Mouse (Mus musculus) adrenal gland, adult 2 months (tissue): ENCODE measurements around the gene Cib1. TPM values are rescaled to one million over a fixed set of nuclear protein-coding genes. Genes with fewer than 3 reads are reported as not detected.
A peak's percentile ranks its signal among the peaks of the same experiment; 100 is the strongest.

ENCODE experiments used
- DNase-seq: peaks from one replicate; pipeline ENCODE4 v3.0.0; 2021
- long read RNA-seq: library from polyadenylated mRNA; stranded (forward); transcript quantifications from one replicate; pipeline ENCODE4 v2.0.0, GENCODE M21; 2021
- polyA plus RNA-seq: library from polyadenylated mRNA; depleted of rRNA; stranded (reverse); fragments of >200 nt; gene quantifications from 2 replicates; pipeline ENCODE4 v1.2.3, GENCODE M21; 2012; rRNA removed
- total RNA-seq, 2 experiments: library from RNA; stranded (reverse); gene quantifications; 2 replicates each; pipeline ENCODE4 v1.2.3; 2021

The Cib1 gene
- total RNA-seq (10 to 100 TPM; 66.7 to 75.3 TPM), polyA plus RNA-seq (110 and 126 TPM in 2 replicates)
- long read RNA-seq, transcript Cib1-201 (7 exons, 1,047 nt) = major isoform, 59 of 73 reads
- long read RNA-seq, partial matches to known transcripts = 6 of 73 reads
- long read RNA-seq, other reads (novel, unspliced or antisense) = 3 of 73 reads

GRCm38 (mm10) chr7:80232489-80233029, at the start of gene Cib1, which contains the start of gene Gdpgp1:
Cib1 (minus strand) TSS chr7:80232813.
Gdpgp1 (plus strand) TSS chr7:80232865.
- DNase-seq = peak; percentile 99

DNA sequence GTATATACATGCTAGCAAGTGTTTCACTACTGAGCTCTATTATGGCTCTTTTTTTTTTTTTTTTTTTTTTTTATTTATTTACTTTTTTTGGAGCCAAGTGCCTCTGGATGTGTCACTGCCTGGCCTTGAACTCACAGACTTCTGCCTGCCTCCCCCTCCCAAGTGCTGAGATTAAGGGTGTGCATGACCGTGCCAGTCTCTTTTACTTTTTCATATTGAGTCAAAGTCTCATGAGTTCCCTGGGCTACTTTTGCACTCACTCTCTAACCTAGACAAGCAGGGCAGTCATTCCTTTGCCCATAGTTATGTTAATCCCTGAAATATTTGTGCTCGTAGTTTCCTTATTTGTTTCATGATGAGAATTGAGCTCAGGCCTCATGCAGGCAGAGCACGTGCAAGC, 49.0 kb upstream of the Cib1 start:
- peak; percentile 68 for DNase-seq

DNA sequence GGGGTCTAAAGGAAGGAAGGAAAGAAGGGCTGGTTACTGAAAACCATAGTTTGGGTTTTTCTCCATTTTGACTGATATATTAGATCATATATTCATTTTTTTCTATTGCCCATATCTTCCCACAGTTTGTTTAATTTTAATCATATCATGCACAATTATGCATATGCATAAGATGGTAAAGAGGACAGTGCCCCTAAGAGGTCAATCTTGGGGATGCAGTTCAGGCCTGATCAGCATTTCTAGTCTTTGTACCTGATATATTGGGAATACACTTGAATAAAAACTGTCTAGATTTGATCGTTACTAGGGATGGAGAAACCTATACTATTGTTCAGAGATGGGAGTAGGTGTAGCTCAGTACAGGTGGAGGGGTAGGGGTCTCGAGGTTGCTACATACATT, 48.4 kb upstream of the Cib1 start:
- DNase-seq = no peak

- DNase-seq = no peak
These were observed 47.4 kb upstream of the Cib1 start for GRCm38 (mm10) chr7:80280032-80280431.

GRCm38 (mm10) chr7:80276374-80276773, 43.8 kb upstream of the Cib1 start:
- no peak for DNase-seq

DNA sequence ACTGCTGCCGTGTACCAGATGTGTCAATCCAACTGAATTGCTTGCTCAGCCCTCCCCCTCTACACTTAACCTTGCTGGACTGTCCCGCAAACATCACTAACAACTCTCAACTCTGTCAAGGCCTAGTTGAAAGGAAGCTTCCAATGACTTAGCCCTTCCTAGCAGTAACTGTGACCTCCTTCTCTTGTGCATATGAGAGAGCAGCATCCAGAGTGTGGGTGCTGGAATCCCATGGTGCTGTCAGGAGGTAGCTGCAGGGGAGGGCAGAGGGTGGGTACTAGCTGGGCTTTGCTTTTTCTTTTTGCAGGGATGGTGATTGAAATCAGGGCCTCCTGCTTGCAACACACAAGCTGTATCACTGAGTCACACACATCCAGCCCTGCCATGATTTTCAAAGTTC, 40.8 kb upstream of the Cib1 start:
- peak; percentile 59 for DNase-seq

DNA sequence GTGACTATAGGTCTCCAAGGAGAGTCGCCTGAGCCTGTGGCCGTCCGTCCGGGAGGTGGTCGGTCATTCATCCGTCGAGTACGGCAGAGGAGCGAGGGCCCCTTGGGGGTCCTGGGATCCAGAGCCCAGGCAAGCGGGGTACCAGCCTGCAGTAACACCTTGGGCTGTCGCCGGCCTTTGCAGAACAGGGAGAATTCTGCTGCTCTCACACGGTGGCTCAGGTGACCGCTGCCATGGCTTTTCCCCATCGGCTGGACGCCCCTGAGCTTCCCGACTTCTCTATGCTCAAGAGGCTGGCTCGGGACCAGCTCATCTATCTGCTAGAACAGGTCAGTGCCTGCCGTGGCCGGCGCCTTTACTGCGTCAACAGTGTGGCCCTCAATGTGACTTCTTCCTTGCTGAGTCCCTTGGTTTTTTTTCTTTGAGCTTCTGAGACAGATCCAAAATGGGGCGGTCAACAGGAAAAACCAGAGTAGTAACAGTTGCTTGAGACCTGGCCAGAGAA, 37.2 kb upstream of the Cib1 start:
- DNase-seq = peak; percentile 68

DNA sequence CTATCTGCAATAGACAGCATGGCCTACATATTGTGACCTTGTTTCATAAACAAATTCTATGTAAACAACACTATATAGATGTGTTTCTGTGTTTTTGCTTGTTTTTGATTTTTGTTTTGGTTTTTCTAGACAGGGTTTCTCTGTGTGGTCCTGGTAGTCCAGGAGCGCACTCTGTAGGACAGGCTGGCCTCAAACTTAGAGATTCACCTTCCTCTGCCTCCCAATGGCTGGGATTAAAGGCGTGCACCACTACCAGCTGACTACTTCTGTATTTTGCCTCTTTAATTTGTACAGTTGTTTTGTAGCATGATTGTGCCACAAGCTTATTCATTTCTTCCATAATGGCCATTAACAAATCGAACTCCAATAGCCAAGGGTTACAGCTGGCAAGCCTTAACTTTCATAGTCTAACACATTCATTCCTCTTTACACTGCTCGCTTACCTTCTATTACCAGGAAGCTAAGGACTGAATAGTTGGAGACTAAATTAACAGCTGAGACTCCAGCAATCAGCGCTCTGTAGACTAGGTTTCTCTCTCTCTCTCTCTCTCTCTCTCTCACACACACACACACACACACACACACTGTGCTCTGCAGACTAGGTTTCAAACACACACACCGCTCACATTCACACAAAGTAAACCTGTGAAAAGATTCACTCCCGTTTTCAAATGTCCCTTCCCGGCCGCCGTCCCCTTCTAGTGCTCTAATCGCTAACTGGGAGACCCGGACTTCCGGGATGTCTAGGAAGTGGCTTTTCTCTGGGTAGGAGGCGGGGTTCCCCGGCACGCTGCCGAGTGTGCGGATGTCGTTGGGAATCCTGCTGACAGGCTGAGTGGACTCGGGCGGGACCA, 36.5 kb upstream of the Cib1 start, which contains the start of gene Vps33b:
Gene Vps33b, plus strand, starts transcription at position 753 of the 854 bp plus-strand sequence.
- DNase-seq = peak; percentile 96

GRCm38 (mm10) chr7:80267764-80268163, 35.2 kb upstream of the Cib1 start:
- DNase-seq = no peak

- DNase-seq = peak; percentile 75
These were observed 32.0 kb upstream of the Cib1 start for GRCm38 (mm10) chr7:80264606-80265005.

DNA sequence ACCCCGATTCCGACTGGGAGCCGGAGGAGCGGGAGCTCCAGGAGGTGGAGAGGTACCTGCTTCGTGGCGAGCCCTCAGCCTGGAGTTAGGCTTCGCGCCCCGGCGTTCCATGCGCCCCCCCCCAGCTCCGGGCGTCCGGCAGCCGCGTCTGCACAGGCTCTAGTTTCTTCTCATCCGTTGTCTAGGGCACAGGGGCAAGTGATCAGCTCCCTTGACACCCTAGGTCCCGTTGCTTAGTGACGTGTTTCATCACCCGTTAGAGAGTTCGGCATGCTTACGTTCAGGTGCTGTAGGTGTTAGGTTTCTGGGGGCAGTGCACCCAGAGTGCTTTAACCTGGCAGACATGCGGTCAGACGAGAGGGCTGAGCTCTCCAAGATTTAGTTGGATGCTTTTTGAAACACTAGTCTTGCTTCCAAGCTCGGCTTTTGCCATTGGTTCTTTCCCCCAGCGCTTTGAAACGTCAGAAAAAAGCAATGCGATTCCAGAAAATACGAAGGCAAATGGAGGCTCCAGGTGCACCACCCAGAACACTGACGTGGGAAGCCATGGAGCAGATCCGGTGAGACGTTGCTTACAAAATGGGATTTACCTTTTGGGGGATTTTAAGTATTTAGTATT, 28.9 kb upstream of the Cib1 start:
- DNase-seq = no peak

GRCm38 (mm10) chr7:80260625-80261371, 28.2 kb upstream of the Cib1 start, which contains the start of gene Ngrn:
Ngrn (plus strand) TSS chr7:80261215.
- DNase-seq = peak; percentile 91

DNA sequence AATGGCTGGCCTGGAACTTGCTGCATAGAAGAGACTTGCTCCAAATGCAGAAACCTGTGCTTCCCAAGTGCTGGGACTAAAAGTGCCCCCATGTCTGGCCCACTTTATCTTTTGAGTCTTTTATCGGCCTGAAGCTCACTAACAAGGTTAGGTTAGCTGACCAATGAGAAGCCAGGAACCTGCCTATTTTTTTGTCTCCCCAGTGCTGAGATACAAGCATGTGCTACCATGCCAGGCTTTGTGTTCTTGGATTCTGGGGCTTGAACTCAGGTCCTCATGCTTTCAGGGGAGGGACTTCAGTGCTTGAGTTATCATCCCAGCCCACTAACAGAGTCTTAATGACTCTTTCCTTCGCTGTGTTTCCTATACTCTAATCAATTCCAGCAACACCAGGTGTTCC, 25.1 kb upstream of the Cib1 start:
- DNase-seq = no peak

GRCm38 (mm10) chr7:80255981-80256380, 23.4 kb upstream of the Cib1 start:
- no peak for DNase-seq

GRCm38 (mm10) chr7:80252886-80253285, 20.3 kb upstream of the Cib1 start:
- no peak for DNase-seq

GRCm38 (mm10) chr7:80252437-80252836, 19.8 kb upstream of the Cib1 start:
- DNase-seq = no peak

- no peak for DNase-seq
These were observed 14.2 kb upstream of the Cib1 start for GRCm38 (mm10) chr7:80246859-80247258.

- peak; percentile 99 for DNase-seq
These were observed 13.6 kb upstream of the Cib1 start, which contains the start of gene Ttll13 for GRCm38 (mm10) chr7:80246148-80246721. Ttll13 (plus strand) TSS chr7:80246376.

- no peak for DNase-seq
These were observed 12.2 kb upstream of the Cib1 start for GRCm38 (mm10) chr7:80244851-80245250.

- peak; percentile 43 for DNase-seq
These were observed 9.0 kb upstream of the Cib1 start for GRCm38 (mm10) chr7:80241661-80242060.

DNA sequence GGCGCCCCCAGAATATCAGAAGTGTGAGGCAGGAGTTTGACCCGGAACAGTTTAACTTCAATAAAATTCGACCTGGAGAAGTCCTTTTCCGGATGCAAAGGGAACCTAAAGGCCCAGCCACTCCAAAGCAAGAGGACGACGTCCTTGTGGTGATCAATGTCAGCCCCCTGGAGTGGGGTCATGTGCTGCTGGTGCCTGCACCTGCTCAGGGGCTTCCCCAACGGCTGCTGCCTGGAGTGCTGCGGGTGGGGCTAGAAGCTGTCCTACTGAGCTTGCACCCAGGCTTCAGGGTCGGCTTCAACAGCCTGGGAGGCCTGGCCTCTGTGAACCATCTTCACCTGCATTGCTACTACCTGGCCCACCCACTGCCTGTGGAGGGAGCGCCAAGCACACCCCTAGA, 5.9 kb upstream of the Cib1 start:
- no peak for DNase-seq
